Mouse (Mus musculus): ENCODE data around the gene Vmn2r37.
"Not testable (repeated sequence)": the region's sequence is repeated elsewhere in the genome, so short reads cannot be mapped to it uniquely, and the experiment has no call there.

Vmn2r37 gene

GRCm38 (mm10) chr7:9223553-9223952, at the start of gene Vmn2r37:
Vmn2r37 (minus strand) TSS chr7:9223653.
- DNase-seq = not testable (repeated sequence)

Data from cerebellum, adult 11 months (tissue).